ENCODE assay signal across 20 mouse cellular contexts in genomic region chr15:77003173-77003867, GRCm38 (mm10). TPM values are rescaled to one million over a fixed set of nuclear protein-coding genes. Genes with fewer than 3 reads are reported as not detected.
A peak's percentile ranks its signal among the peaks of the same experiment; 100 is the strongest.
DNase-seq lines count a peak whose midpoint lies in the region; ATAC-seq lines count a peak whose summit lies in the region.
"Had no signal": no experiment of that assay in that cellular context is flagged by ENCODE, and none has a peak within 500 bp of the region (broad histone marks: within the 10 kb centered on the region; RNA-seq: fewer than 3 reads in every experiment).

No protein-coding gene starts in this region.

- no peak overlapping the region for H3K4me2 ChIP-seq in hindbrain, embryonic 16.5 days (ENCODE audit: low read length)
- H3K4me2 ChIP-seq in hindbrain, embryonic 14.5 days (replicated peaks): no peak overlapping the region
- H3K4me2 ChIP-seq: embryonic facial prominence, embryonic 12.5 days; heart, embryonic 13.5 days; kidney, embryonic 15.5 days; limb, embryonic 15.5 days; midbrain, embryonic 12.5 days had no signal

- no peak overlapping the region for H3K4me3 ChIP-seq in hindbrain, embryonic 16.5 days (ENCODE audit: low read length)
- H3K4me3 ChIP-seq in hindbrain, embryonic 14.5 days (replicated peaks; ENCODE audit: low read length): no peak overlapping the region
- H3K4me3 ChIP-seq: embryonic facial prominence, embryonic 12.5 days; heart, embryonic 13.5 days; kidney, embryonic 15.5 days; layer of hippocampus, adult 2 months; limb, embryonic 15.5 days; midbrain, embryonic 12.5 days; myocyte had no signal

- H3K4me1 ChIP-seq in hindbrain, embryonic 16.5 days (ENCODE audit: control insufficient read depth, insufficient read depth, low read depth, low read length): no peaks in the 10 kb centered on the region
- no peaks in the 10 kb centered on the region for H3K4me1 ChIP-seq in hindbrain, embryonic 14.5 days (replicated peaks; ENCODE audit: control insufficient read depth, insufficient read depth, low read length)
- H3K4me1 ChIP-seq: kidney, embryonic 15.5 days; midbrain, embryonic 12.5 days had no signal

- intact Hi-C loops in gastrocnemius, postnatal 36 days (cut with DNase I): loop anchor here (5.0 kb wide), 1 partner anchor 46 kb away; no protein-coding TSS in a partner anchor

- H3K9ac ChIP-seq in hindbrain, embryonic 16.5 days (ENCODE audit: low read depth, low read length): no peak overlapping the region
- no peak overlapping the region for H3K9ac ChIP-seq in hindbrain, embryonic 14.5 days
- H3K9ac ChIP-seq: embryonic facial prominence, embryonic 12.5 days; heart, embryonic 13.5 days; kidney, embryonic 15.5 days; limb, embryonic 15.5 days; liver, postnatal 0 days; midbrain, embryonic 12.5 days had no signal

- 0 out of 2 replicates have a peak, but pooled peaks have one; percentile 11 for ATAC-seq in hindbrain, embryonic 16.5 days
- no peak for ATAC-seq in hindbrain, embryonic 14.5 days (ENCODE audit: low FRiP score)
- no peak for ATAC-seq in monocyte, adult 5-6 weeks (replicated peaks; ENCODE audit: insufficient number of reproducible peaks, low FRiP score, low TSS enrichment, poor library complexity, severe bottlenecking)
- ATAC-seq: inflammation-experienced regulatory T-cells, adult 6 months; liver, postnatal 0 days had no signal

- H3K36me3 ChIP-seq in hindbrain, embryonic 16.5 days (ENCODE audit: control insufficient read depth, insufficient read depth, low read length): no peaks in the 10 kb centered on the region
- H3K36me3 ChIP-seq in hindbrain, embryonic 14.5 days (replicated peaks; ENCODE audit: control insufficient read depth, insufficient read depth): no peaks in the 10 kb centered on the region
- H3K36me3 ChIP-seq: embryonic facial prominence, embryonic 12.5 days; heart, embryonic 13.5 days; kidney, embryonic 15.5 days; limb, embryonic 15.5 days; midbrain, embryonic 12.5 days had no signal

- peak; percentile 25 to 53 for DNase-seq in cerebellum, postnatal 14 days
- DNase-seq in cerebellum, adult 11 months: no peak
- no peak for DNase-seq in hindbrain, embryonic 14.5 days (ENCODE audit: low spot score)
- peak; percentile 32 for DNase-seq in MN1 (ENCODE audit: low spot score)
- peak; percentile 46 to 51 for DNase-seq in gastrocnemius, postnatal 36 days
- no peak for DNase-seq in ovary, postnatal 36 days (ENCODE audit: low spot score)
- DNase-seq: spleen, adult 18-20 months had no signal

- no peak overlapping the region for H3K27ac ChIP-seq in hindbrain, embryonic 16.5 days (ENCODE audit: low read depth, low read length)
- no peak overlapping the region for H3K27ac ChIP-seq in hindbrain, embryonic 14.5 days
- H3K27ac ChIP-seq: embryonic facial prominence, embryonic 12.5 days; heart, embryonic 13.5 days; kidney, embryonic 15.5 days; layer of hippocampus, adult 2 months; limb, embryonic 15.5 days; midbrain, embryonic 12.5 days had no signal

- no peaks in the 10 kb centered on the region for H3K27me3 ChIP-seq in hindbrain, embryonic 16.5 days (replicated peaks; ENCODE audit: control insufficient read depth, insufficient read depth, low read length)
- H3K27me3 ChIP-seq in hindbrain, embryonic 14.5 days (ENCODE audit: control insufficient read depth, insufficient read depth, low read length): no peaks in the 10 kb centered on the region
- H3K27me3 ChIP-seq: heart, embryonic 13.5 days; limb, embryonic 15.5 days had no signal

- WGBS in hindbrain, embryonic 16.5 days: 76% methylated on average over 3 of the region's 3 CpGs
- WGBS in hindbrain, embryonic 14.5 days: 87% methylated on average over 3 of the region's 3 CpGs

- H3K9me3 ChIP-seq in hindbrain, embryonic 16.5 days (ENCODE audit: control insufficient read depth, low read length): no peaks in the 10 kb centered on the region
- no peaks in the 10 kb centered on the region for H3K9me3 ChIP-seq in hindbrain, embryonic 14.5 days (ENCODE audit: control insufficient read depth, low read length)
- H3K9me3 ChIP-seq: embryonic facial prominence, embryonic 12.5 days; heart, embryonic 13.5 days; kidney, embryonic 15.5 days; limb, embryonic 15.5 days; midbrain, embryonic 12.5 days had no signal

RNA-seq across cellular contexts. Expression of gene Apol6, which starts 41.2 kb away (rescaled TPM):
- not detected in 2 replicates for polyA plus RNA-seq in hindbrain, embryonic 16.5 days (2015; fragmentation: Nextera tagmentation; extraction: Ambion mirVana)
- polyA plus RNA-seq in hindbrain, embryonic 14.5 days (2014; fragmentation: Nextera tagmentation; extraction: Ambion mirVana): not detected in 2 replicates
- 10 to 100 TPM; 34.5 to 38.8 TPM for total RNA-seq in gastrocnemius, postnatal 36 days (2021)
- total RNA-seq in monocyte, adult 5-6 weeks (2017): not detected in 3 replicates
- total RNA-seq: common myeloid progenitor, adult 5-6 weeks; layer of hippocampus, adult 2 months had no signal
- polyA plus RNA-seq: liver, postnatal 0 days; midbrain, embryonic 12.5 days had no signal

RNA-seq across cellular contexts. Expression of gene Mb, which starts 47.1 kb away (rescaled TPM):
- 0.71 and 0.81 TPM in 2 replicates for polyA plus RNA-seq in hindbrain, embryonic 16.5 days (2015; fragmentation: Nextera tagmentation; extraction: Ambion mirVana)
- polyA plus RNA-seq in hindbrain, embryonic 14.5 days (2014; fragmentation: Nextera tagmentation; extraction: Ambion mirVana): 0.51 and 0.55 TPM in 2 replicates
- 1,000 to 10,000 TPM; 2,788 to 3,377 TPM for total RNA-seq in gastrocnemius, postnatal 36 days (2021)
- total RNA-seq in monocyte, adult 5-6 weeks (2017): not detected in 3 replicates
- total RNA-seq: common myeloid progenitor, adult 5-6 weeks; ES-E14 had no signal
- polyA plus RNA-seq: inflammation-experienced regulatory T-cells, adult 6 months; midbrain, embryonic 12.5 days had no signal

RNA-seq across cellular contexts. Expression of gene 1110038F14Rik, which starts 55.0 kb away (rescaled TPM):
- 42.6 and 43.2 TPM in 2 replicates for polyA plus RNA-seq in hindbrain, embryonic 16.5 days (2015; fragmentation: Nextera tagmentation; extraction: Ambion mirVana)
- 36.0 and 45.1 TPM in 2 replicates for polyA plus RNA-seq in hindbrain, embryonic 14.5 days (2014; fragmentation: Nextera tagmentation; extraction: Ambion mirVana)
- total RNA-seq in gastrocnemius, postnatal 36 days (2021): 10 to 100 TPM; 15.3 to 15.7 TPM
- total RNA-seq in monocyte, adult 5-6 weeks (2017): 25.1 to 39.8 TPM (median 32.8 TPM) in 3 replicates

Comparison
In these comparisons a context has a peak if more than half of its experiments do, and no peak if none do; other contexts are left out.
1. DNase-seq: peak in cerebellum, postnatal 14 days (2 of 2), MN1 (single experiment) and gastrocnemius, postnatal 36 days (2 of 2); none in cerebellum, adult 11 months (single experiment), hindbrain, embryonic 14.5 days (single experiment) and ovary, postnatal 36 days (single experiment).
2. RNA of gene Apol6, which starts 41.2 kb away (total RNA-seq): 34.5 to 38.8 TPM in gastrocnemius, postnatal 36 days; not detected in monocyte, adult 5-6 weeks; every median in the first group is over 10 times any median in the second.
3. RNA of gene Mb, which starts 47.1 kb away (total RNA-seq): 2,788 to 3,377 TPM in gastrocnemius, postnatal 36 days; not detected in monocyte, adult 5-6 weeks; every median in the first group is over 1,000 times any median in the second.